Mouse (Mus musculus): ENCODE data around the gene Ubac2. TPM values are rescaled to one million over a fixed set of nuclear protein-coding genes. Genes with fewer than 3 reads are reported as not detected.

Ubac2 gene
- polyA plus RNA-seq, 1 experiment = 1.3 TPM

DNA sequence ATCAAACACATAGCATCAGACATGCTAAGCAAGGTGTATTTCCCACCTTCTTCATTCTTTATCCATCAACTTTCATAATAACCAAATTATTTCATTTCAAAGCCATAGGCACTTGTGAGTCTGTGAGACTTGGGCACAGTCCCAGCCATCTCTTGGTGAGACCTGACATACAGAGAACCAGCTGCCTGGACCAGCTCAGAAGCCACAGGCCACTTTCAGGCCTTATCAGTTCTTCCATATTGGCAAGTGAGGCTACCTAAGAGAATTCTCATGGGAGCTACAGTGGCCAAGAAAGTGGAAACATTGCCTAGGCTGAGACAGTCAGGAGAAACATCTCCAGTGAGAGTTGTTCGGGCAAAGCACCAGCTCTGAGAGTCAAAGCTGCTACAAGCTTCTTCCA lies 144.6 kb downstream of the Ubac2 start:
- Histone ChIP-seq H3K4me3 (replicated peaks) (no peak overlapping the region), H3K36me3 (ENCODE audit: control insufficient read depth) (peaks cover 8% of the 10 kb centered on the region), H3K27me3 (ENCODE audit: control insufficient read depth) (no peaks in the 10 kb centered on the region; the same call in 1 of the 2 replicates), H3K9me3 (ENCODE audit: control insufficient read depth, low read length) (no peaks in the 10 kb centered on the region), H3K4me1 (ENCODE audit: control insufficient read depth) (peaks cover 27% of the 10 kb centered on the region)
- TF ChIP-seq TAL1 (IDR thresholded peaks at IDR 0.05; ENCODE audit: low read length) = no peak
- no peak for TF ChIP-seq GATA1 (IDR thresholded peaks at IDR 0.05; ENCODE audit: low read length)

DNA sequence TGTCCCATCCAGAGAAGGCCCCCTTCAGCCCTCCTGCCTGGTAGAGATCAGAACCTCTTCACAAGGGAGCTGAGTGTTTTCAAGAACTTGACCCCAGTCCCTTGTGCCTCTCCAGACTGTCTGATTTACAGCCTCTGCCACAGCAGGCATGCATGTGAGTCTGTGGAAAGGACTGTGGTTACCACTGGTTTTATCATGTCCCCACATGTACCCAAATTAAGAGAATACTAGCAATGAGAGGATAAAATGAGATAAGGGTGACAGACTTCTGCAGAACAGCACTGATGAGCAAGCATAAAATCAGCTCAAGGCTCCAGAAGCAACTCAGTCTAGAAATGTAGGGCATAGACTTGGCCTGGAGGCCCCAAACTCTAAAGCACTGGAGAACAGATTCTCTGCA lies 145.5 kb downstream of the Ubac2 start:
- TF ChIP-seq GATA1 (IDR thresholded peaks at IDR 0.05; ENCODE audit: low read length) = no peak
- TF ChIP-seq TAL1 (IDR thresholded peaks at IDR 0.05; ENCODE audit: low read length) = no peak
- Histone ChIP-seq H3K4me1 (ENCODE audit: control insufficient read depth) (peaks cover 27% of the 10 kb centered on the region), H3K36me3 (ENCODE audit: control insufficient read depth) (peaks cover 8% of the 10 kb centered on the region), H3K9me3 (ENCODE audit: control insufficient read depth, low read length) (no peaks in the 10 kb centered on the region), H3K27me3 (ENCODE audit: control insufficient read depth) (no peaks in the 10 kb centered on the region; the same call in 1 of the 2 replicates), H3K4me3 (replicated peaks) (no peak overlapping the region)

DNA sequence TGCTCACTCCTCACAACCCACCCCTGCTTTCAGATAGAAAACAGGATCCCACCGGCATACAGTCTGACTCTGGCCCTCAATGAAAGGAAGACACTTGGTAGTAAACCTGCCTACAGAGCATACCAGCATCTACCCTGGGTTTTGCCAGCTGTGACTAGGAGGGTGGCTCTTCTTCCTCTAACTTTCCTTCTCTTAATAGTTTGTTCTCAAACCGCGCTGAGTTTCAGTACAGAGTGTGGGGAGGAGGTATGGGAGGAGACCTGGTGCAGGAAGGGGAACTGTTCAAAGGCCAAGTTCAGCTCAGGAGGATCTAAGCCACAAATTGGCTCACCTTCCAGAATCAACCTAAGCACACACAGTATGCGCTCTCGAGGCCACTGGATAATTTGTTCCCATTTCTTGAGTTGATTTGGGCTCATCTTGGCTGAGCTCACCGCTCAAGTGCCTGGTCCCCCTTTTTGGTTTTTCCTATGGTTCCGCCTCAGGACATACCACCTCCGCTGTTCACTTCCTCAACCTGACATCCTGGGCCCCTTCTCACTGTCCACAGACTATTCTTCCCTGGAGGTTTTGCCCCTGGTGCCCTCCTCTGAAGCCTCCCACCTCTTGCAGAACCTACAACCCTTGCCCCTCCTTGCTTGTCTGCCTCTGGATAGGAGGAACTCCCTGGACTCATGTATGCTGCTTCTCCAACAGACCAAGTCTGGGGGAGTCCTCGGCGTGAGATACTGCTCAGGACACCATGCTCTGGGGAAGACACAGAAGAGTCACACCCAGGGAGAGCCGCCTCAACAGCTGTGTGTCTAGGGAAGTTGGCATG lies 150.7 kb downstream of the Ubac2 start:
- H3K4me1 ChIP-seq (ENCODE audit: control insufficient read depth) = peaks cover 7% of the 10 kb centered on the region
- no peaks in the 10 kb centered on the region for H3K9me3 ChIP-seq (ENCODE audit: control insufficient read depth, low read length)
- H3K27me3 ChIP-seq (ENCODE audit: control insufficient read depth) = no peaks in the 10 kb centered on the region; the same call in 1 of the 2 replicates
- no peak overlapping the region for H3K4me3 ChIP-seq (replicated peaks)
- H3K36me3 ChIP-seq (ENCODE audit: control insufficient read depth) = no peaks in the 10 kb centered on the region
- TF ChIP-seq GATA1 (IDR thresholded peaks at IDR 0.05; ENCODE audit: low read length) (no peak), TAL1 (IDR thresholded peaks at IDR 0.05; ENCODE audit: low read length) (no peak)

DNA sequence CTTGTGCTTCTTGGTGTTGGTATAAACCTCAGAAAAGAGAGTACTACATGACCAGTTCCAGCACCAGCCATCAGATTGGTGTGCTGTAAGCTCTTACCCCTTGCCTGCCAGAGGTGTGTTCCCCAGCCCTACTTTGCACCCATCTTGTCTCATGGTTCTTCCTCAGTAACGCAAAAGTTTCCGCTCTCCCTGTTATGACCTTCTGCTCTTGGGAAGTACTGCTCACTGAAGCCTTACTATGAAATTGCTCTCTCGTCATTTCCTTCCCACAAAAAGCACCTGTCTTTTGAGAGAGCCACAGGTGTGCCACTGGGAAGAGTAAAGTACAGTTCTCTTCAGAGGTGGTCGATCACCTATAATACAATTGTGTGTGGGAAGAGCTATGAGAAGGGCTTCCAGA lies 151.4 kb downstream of the Ubac2 start:
- H3K9me3 ChIP-seq (ENCODE audit: control insufficient read depth, low read length) = no peaks in the 10 kb centered on the region; the same call in 1 of the 2 replicates
- TF ChIP-seq GATA1 (IDR thresholded peaks at IDR 0.05; ENCODE audit: low read length) (no peak), TAL1 (IDR thresholded peaks at IDR 0.05; ENCODE audit: low read length) (no peak)

DNA sequence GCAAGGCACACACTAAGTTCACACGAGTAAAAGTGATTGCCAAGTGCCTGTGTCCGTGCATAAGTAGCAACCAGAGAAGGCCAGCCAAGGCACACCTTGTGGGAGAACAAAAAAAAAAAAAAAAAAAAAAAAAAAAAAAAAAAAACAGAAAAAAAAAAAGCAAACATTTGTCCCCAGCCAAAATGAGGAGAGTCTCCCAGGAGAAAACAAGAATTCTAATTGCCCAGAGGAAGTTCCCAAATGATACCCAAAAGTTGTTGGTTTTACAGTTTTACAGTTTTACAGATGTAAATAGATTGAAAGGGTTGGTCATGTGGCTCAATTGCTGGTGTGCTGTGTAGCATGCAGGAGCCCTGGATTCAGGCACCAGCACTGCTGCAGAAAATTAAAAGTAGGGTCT lies 153.6 kb downstream of the Ubac2 start:
- no peaks in the 10 kb centered on the region for H3K36me3 ChIP-seq (ENCODE audit: control insufficient read depth)
- no peaks in the 10 kb centered on the region; the same call in 1 of the 2 replicates for H3K9me3 ChIP-seq (ENCODE audit: control insufficient read depth, low read length)
- no peak overlapping the region for H3K4me3 ChIP-seq (replicated peaks)
- no peaks in the 10 kb centered on the region for H3K4me1 ChIP-seq (ENCODE audit: control insufficient read depth)
- TF ChIP-seq TAL1 (IDR thresholded peaks at IDR 0.05; ENCODE audit: low read length) = no peak
- TF ChIP-seq GATA1 (IDR thresholded peaks at IDR 0.05; ENCODE audit: low read length) = no peak
- H3K27me3 ChIP-seq (ENCODE audit: control insufficient read depth) = no peaks in the 10 kb centered on the region

More for the DNA sequence above, 151.4 kb downstream of the Ubac2 start:
- H3K27me3 ChIP-seq (ENCODE audit: control insufficient read depth) = no peaks in the 10 kb centered on the region; the same call in 1 of the 2 replicates
- peaks cover under 1% of the 10 kb centered on the region; the same call in 1 of the 2 replicates for H3K4me1 ChIP-seq (ENCODE audit: control insufficient read depth)
- H3K4me3 ChIP-seq (replicated peaks) = no peak overlapping the region
- no peaks in the 10 kb centered on the region for H3K36me3 ChIP-seq (ENCODE audit: control insufficient read depth)

DNA sequence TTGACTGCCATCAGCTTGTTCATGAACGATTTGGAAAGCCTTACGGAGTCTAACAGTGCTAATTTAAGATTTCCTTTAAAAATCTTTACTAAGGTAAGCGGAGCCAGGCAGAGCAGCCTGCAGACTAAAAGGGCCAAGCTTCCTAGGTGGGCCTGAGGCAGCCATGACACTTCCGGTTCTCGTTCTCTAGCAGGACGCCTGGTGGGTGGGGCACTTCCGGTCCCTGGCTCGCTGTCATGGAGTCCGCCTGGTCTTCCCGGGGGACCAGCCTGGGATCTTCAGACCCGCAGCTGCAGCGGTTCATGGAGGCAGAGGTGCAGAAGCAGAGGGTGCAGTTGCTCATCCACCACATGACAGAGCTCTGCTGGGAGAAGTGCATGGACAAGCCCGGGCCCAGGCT lies 156.0 kb downstream of the Ubac2 start, which contains the start of gene Timm8a2:
Timm8a2 (plus strand) TSS at position 224 of the 400 bp plus-strand sequence.
- Histone ChIP-seq H3K4me3 (replicated peaks) (no peak within 1 kb of the TSS), H3K9me3 (ENCODE audit: control insufficient read depth, low read length) (no peaks in the 10 kb centered on the region; the same call in 1 of the 2 replicates), H3K36me3 (ENCODE audit: control insufficient read depth) (no peaks in the 10 kb centered on the region), H3K4me1 (ENCODE audit: control insufficient read depth) (no peaks in the 10 kb centered on the region), H3K27me3 (ENCODE audit: control insufficient read depth) (no peaks in the 10 kb centered on the region)
- TF ChIP-seq GATA1 (IDR thresholded peaks at IDR 0.05; ENCODE audit: low read length) = no peak
- no peak for TF ChIP-seq TAL1 (IDR thresholded peaks at IDR 0.05; ENCODE audit: low read length)

DNA sequence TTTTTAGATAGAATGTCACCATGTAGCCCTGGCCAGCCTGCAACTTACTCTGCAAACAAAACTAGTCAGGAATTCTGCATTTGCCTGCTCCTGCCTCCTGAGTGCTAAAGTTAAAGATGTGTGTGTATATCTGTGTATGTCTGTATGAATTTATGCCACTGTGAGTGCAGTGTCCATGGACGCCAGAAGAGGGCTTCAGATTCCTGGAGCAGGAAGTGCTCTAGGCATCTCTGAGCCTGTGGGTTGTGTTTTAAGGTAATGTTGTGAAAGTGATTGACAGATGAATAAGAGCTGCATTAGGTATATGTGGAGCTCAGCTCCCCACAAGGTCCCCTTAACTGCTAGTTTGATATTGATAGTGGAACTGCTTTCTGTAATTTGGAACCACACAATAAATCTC lies 156.8 kb downstream of the Ubac2 start:
- TF ChIP-seq TAL1 (IDR thresholded peaks at IDR 0.05; ENCODE audit: low read length) (no peak), GATA1 (IDR thresholded peaks at IDR 0.05; ENCODE audit: low read length) (no peak)
- no peak overlapping the region for H3K4me3 ChIP-seq (replicated peaks)
- no peaks in the 10 kb centered on the region; the same call in 1 of the 2 replicates for H3K9me3 ChIP-seq (ENCODE audit: control insufficient read depth, low read length)
- H3K36me3 ChIP-seq (ENCODE audit: control insufficient read depth) = no peaks in the 10 kb centered on the region
- H3K27me3 ChIP-seq (ENCODE audit: control insufficient read depth) = no peaks in the 10 kb centered on the region
- no peaks in the 10 kb centered on the region for H3K4me1 ChIP-seq (ENCODE audit: control insufficient read depth)

DNA sequence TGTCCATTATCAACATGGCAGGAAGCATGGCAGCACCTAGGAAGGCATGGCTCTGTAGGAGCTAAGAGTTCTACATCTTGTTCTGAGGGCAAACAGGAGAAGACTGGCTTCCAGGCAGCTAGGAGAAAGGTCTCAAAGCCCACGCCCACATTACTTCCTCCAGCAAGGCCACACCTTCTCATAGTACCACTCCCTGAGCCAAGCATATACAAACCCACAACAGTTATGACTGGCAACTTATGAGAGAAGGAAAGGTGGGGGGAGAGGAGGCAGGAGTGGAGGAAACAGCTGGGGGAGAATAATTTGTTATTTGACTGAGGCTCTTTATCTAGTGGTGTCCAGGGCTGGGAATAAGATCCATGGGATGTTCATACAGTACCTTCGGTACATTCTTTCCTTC lies 157.4 kb downstream of the Ubac2 start:
- no peaks in the 10 kb centered on the region; the same call in 1 of the 2 replicates for H3K9me3 ChIP-seq (ENCODE audit: control insufficient read depth, low read length)
- no peaks in the 10 kb centered on the region for H3K27me3 ChIP-seq (ENCODE audit: control insufficient read depth)
- TF ChIP-seq TAL1 (IDR thresholded peaks at IDR 0.05; ENCODE audit: low read length) = no peak
- no peaks in the 10 kb centered on the region for H3K36me3 ChIP-seq (ENCODE audit: control insufficient read depth)
- no peak overlapping the region for H3K4me3 ChIP-seq (replicated peaks)
- no peaks in the 10 kb centered on the region for H3K4me1 ChIP-seq (ENCODE audit: control insufficient read depth)

DNA sequence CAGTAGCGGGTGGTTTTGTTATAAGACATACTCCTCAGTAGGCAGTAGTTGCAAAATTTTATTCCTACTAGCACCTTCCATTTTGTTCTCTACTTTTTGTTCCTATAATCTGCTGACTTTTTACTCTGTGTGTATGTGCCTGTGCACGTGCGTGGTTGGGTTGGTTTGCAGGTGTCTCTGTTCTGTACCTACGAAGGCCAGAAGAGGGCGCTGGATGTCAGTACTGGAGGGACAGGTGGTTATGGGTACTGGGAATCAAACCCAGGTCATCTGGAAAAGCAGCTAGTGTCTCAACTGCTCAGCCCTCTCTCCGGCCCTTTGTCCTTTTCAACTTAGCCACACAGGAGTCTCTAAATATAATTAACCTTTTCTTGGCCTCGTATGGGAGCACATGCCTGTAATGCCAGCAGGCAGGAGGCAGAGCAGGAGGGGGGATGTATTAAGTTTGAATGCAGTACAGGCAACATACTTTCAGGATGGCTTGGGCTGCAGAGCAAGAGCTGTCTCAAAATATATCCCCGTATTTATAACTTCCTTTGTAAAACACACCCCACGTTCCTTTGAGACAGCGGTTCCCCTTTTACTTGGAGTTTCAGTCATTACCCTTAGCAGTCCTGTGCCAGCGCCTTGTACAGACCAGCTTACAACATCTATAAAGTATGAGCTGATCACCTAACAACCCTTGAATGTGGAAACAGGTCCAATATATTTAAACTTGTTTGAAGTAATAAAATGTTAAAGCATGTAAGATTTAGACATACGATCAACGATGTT lies 160.6 kb downstream of the Ubac2 start:
- TF ChIP-seq TAL1 (IDR thresholded peaks at IDR 0.05; ENCODE audit: low read length) (no peak), GATA1 (IDR thresholded peaks at IDR 0.05; ENCODE audit: low read length) (no peak)
- Histone ChIP-seq H3K4me3 (replicated peaks) (no peak overlapping the region), H3K9me3 (ENCODE audit: control insufficient read depth, low read length) (no peaks in the 10 kb centered on the region; the same call in 1 of the 2 replicates), H3K4me1 (ENCODE audit: control insufficient read depth) (peaks cover 14% of the 10 kb centered on the region), H3K27me3 (ENCODE audit: control insufficient read depth) (no peaks in the 10 kb centered on the region), H3K36me3 (ENCODE audit: control insufficient read depth) (no peaks in the 10 kb centered on the region)
